Mouse (Mus musculus): ENCODE measurements around the gene Dennd4a.

Gene Dennd4a

GRCm38 (mm10) chr9:64953190-64953589 lies 142.1 kb downstream of the Dennd4a start:
- in situ Hi-C loops (cut with MboI, MseI): no loop called here

GRCm38 (mm10) chr9:64956337-64956736 lies 145.2 kb downstream of the Dennd4a start:
- in situ Hi-C loops (cut with MboI, MseI): no loop called here

- in situ Hi-C loops (cut with MboI, MseI): no loop called here
These were observed 146.1 kb downstream of the Dennd4a start for GRCm38 (mm10) chr9:64957276-64957675.

- in situ Hi-C loops (cut with MboI, MseI): no loop called here
These were observed 149.2 kb downstream of the Dennd4a start, which contains the start of gene Ints14 for GRCm38 (mm10) chr9:64960117-64960977. TSS of gene Ints14 (plus strand) at chr9:64960905.

- in situ Hi-C loops (cut with MboI, MseI): no loop called here
These were observed 149.8 kb downstream of the Dennd4a start for GRCm38 (mm10) chr9:64960978-64961320.

Data from T-helper 17 cell (primary cell).